Mouse (Mus musculus) limb, embryonic 14.5 days (tissue): ENCODE measurements at regions not wholly inside any gene's neighbourhood (a gene's known extent, or its start where the extent isn't known, plus 50 kb on each side); places are given as distances from the start of the nearest gene placed in this dataset.

Experiments used
- ATAC-seq: fragments of 200-750 bp; cut with Nextera tagmentation; 2 replicates; pipeline ENCODE4 v1.8.0; 2017; ENCODE audit warnings: low read depth, moderate number of reproducible peaks, moderate TSS enrichment; ENCODE audit not compliant: low FRiP score
- DNase-seq: peaks from one replicate; pipeline ENCODE4 v3.0.0-alpha.2; 2015; ENCODE audit warnings: low spot score
- H3K27ac ChIP-seq: fragments of 300-500 bp; sonication (generic); replicated peaks from 2 replicates; pipeline ENCODE4 v1.5.1; 2014; ENCODE audit warnings: low read depth, mild to moderate bottlenecking, low read length, moderate library complexity, mixed read lengths
- H3K27me3 ChIP-seq: fragments of 300-500 bp; sonication (generic); 2 replicates; pipeline ENCODE4 v1.6.1; 2014; ENCODE audit warnings: low read length, mixed read lengths; ENCODE audit not compliant: control insufficient read depth, insufficient read depth
- H3K36me3 ChIP-seq: fragments of 300-500 bp; sonication (generic); 2 replicates; pipeline ENCODE4 v1.6.1; 2014; ENCODE audit warnings: mild to moderate bottlenecking, low read length, moderate library complexity, mixed read lengths; ENCODE audit not compliant: control insufficient read depth, insufficient read depth
- H3K4me1 ChIP-seq: fragments of 300-500 bp; sonication (generic); 2 replicates; pipeline ENCODE4 v1.6.1; 2014; ENCODE audit warnings: antibody characterized with exemption, low read length, mixed read lengths; ENCODE audit not compliant: control insufficient read depth, insufficient read depth
- H3K4me2 ChIP-seq: fragments of 300-500 bp; sonication (generic); replicated peaks from 2 replicates; pipeline ENCODE4 v1.6.1; 2014; ENCODE audit warnings: low read depth, mild to moderate bottlenecking, low read length, moderate library complexity; ENCODE audit not compliant: severe bottlenecking
- H3K4me3 ChIP-seq: fragments of 300-500 bp; sonication (generic); replicated peaks from 2 replicates; pipeline ENCODE4 v1.5.1; 2014; ENCODE audit warnings: low read length
- H3K9ac ChIP-seq: fragments of 300-500 bp; sonication (generic); 2 replicates; pipeline ENCODE4 v1.6.1; 2014; ENCODE audit warnings: mild to moderate bottlenecking, low read depth, low read length, moderate library complexity; ENCODE audit not compliant: severe bottlenecking
- H3K9me3 ChIP-seq: fragments of 300-500 bp; sonication (generic); 2 replicates; pipeline ENCODE4 v1.6.1; 2016; ENCODE audit warnings: low read length; ENCODE audit not compliant: control insufficient read depth
- POLR2A ChIP-seq: fragments of 200-500 bp; IDR thresholded peaks from 2 replicates; pipeline ENCODE4 v1.8.0; 2012; ENCODE audit warnings: inconsistent platforms, mild to moderate bottlenecking, moderate library complexity, borderline replicate concordance; ENCODE audit not compliant: insufficient read depth, insufficient read length; ENCODE audit errors: extremely low read depth
- WGBS: fragments of 180-500 bp; shearing (Covaris S2); extraction: QIAGEN DNeasy Blood & Tissue Kit; methylation state at CpG from one replicate; pipeline ENCODE4 v1.1.7; 2014; 5-methylcytosine and 5-hydroxymethylcytosine counted together

DNA sequence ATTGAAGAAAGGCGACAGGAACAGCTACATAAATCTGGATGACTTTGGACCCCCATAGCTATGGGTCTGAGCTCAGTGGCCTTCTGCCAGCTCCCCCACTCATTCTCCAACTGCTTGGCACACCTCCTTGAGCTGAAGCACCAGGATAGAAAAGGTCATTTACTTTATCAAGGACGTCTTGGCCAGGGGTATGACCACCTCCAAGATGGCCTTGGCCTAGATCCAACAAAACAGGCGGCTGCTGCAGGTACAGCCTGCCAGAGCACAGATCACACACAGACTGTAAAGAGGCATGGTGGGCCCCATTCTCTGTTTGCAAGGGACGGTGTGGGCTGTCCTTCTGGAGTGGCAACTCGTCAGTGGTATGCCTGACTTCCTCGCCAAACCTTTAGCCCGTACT lies 264.2 kb downstream of the Abcc12 start:
- Histone ChIP-seq H3K4me3 (no peak overlapping the region), H3K36me3 (no peaks in the 10 kb centered on the region), H3K4me1 (no peaks in the 10 kb centered on the region), H3K27ac (no peak overlapping the region), H3K4me2 (no peak overlapping the region), H3K9me3 (no peaks in the 10 kb centered on the region), H3K9ac (no peak overlapping the region), H3K27me3 (no peaks in the 10 kb centered on the region)
- ATAC-seq, result no peak
- 83% methylated on average over 7 of the region's 7 CpGs for WGBS
- DNase-seq, result no peak
- TF ChIP-seq POLR2A, result no peak

DNA sequence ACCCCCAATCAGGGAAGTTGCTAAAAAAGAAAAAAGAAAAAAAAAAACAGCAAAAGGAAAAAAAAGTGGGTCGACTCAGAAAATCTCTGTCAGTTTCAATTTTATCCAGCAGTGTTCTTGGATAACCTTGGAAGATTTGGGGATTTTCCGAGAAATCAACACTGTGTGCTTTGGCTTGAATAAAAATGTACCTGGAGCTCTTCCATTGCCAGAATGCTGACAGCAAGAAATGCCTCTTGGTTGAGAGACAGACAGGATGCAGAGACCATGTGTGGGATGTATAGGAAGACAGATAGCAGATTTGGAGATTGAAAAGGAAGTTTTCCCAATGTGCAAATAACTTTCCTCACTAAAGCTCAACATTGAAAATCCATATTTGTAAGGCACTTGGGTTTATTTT lies 271.0 kb downstream of the Abcc12 start:
- ATAC-seq, result no peak
- no peak for TF ChIP-seq POLR2A
- 79% methylated on average over 2 of the region's 2 CpGs for WGBS

DNA sequence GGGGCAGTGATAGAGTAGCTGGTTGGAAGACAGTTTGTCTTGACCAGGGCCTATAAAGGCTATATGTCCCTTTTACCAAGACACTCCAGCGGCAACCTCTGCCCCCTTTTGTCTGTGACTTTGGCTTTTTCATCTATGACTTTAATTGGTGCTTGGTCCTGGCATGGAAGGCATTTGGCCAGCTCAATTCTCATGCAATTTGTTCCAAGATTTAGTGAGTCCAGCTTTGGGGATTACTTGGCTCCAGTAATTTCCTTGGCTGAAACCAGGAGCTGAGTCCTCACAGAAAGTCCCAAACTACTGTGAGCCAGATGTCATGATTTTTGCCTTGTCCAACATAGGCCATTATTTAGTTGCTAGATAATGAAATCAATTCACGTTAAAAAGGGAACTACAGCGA lies 273.1 kb downstream of the Abcc12 start:
- no peak for DNase-seq
- no peaks in the 10 kb centered on the region for H3K27me3 ChIP-seq
- 87% methylated on average over 3 of the region's 3 CpGs for WGBS

More for the DNA sequence above, 271.0 kb downstream of the Abcc12 start:
- no peaks in the 10 kb centered on the region for H3K27me3 ChIP-seq
- H3K4me3 ChIP-seq, result no peak overlapping the region
- no peaks in the 10 kb centered on the region for H3K4me1 ChIP-seq
- H3K9me3 ChIP-seq, result no peaks in the 10 kb centered on the region
- no peak overlapping the region for H3K9ac ChIP-seq
- H3K4me2 ChIP-seq, result no peak overlapping the region
- H3K36me3 ChIP-seq, result no peaks in the 10 kb centered on the region
- no peak for DNase-seq
- no peak overlapping the region for H3K27ac ChIP-seq

DNA sequence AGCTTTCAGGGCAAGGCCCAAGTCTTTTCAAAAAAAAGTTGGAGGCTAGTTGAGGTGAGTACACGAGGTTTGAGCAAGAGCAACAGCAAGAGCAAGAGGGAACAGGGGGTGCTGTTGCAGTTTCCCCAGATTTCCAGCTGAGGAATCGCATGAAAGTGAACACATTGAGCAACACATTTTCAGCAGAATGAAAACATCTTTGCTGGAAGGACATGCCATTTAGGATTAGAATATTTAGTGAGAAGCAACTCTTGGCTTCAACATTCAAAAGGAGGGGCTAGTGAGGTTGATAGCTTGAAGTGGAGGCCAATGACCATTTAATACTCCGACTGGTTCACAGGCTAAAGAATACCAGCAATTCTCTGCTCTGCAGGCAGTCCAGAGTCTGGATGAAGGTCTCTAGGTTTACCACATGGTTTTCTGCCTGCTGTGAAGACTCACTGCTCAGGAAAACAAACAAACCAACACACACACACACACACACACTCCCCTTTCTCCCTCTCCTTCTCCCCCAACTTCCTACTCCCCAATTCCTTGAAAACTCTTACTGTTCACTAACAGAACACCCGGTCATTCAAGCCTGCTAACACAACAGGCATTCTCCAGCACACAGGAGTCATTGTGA lies 278.5 kb downstream of the Abcc12 start:
- Histone ChIP-seq H3K9ac (no peak overlapping the region), H3K9me3 (no peaks in the 10 kb centered on the region), H3K4me1 (no peaks in the 10 kb centered on the region), H3K4me3 (no peak overlapping the region), H3K36me3 (no peaks in the 10 kb centered on the region), H3K27me3 (no peaks in the 10 kb centered on the region), H3K27ac (no peak overlapping the region), H3K4me2 (no peak overlapping the region)
- no peak for TF ChIP-seq POLR2A
- ATAC-seq (no peak), DNase-seq (no peak)
- 41% methylated on average over 4 of the region's 4 CpGs for WGBS

More for the DNA sequence above, 273.1 kb downstream of the Abcc12 start:
- Histone ChIP-seq H3K4me2 (no peak overlapping the region), H3K36me3 (no peaks in the 10 kb centered on the region), H3K9ac (no peak overlapping the region), H3K27ac (no peak overlapping the region), H3K9me3 (no peaks in the 10 kb centered on the region), H3K4me1 (no peaks in the 10 kb centered on the region), H3K4me3 (no peak overlapping the region)
- no peak for TF ChIP-seq POLR2A
- ATAC-seq, result no peak

DNA sequence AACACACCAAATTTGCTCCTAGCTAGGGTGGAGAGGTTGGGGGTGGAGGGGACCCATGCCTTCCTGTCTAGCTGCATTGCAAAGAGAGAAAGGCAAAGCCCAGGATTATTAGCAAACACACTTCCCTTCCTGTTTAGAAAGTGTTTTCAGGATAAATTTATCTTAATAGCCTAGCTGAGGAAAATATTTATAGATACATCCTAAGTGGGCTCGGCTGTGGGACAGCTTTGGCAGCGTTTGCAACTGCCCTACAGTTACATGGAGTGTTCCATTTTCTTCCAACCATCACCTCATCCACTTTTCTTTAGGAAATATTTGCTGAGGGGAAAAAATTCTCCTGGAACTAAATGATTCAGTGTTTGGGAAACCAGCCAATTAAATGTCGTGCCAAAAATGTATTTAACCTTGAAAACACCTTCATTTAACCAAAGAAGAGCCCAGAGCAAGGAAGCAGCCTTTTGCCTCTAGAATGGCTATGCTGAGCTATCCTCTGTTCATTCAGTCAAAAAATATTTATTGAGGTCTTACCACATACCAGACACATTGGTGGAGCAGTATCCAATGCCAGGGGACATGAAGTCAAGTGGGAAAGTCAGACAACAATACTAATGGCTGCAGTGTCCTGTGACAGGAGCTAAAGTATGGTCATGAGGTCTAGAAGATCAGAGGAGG lies 291.6 kb downstream of the Abcc12 start:
- no peak for TF ChIP-seq POLR2A
- Histone ChIP-seq H3K27ac (no peak overlapping the region), H3K36me3 (no peaks in the 10 kb centered on the region), H3K9ac (no peak overlapping the region), H3K4me1 (0 out of 2 replicates have a peak, but pooled peaks cover 2% of the 10 kb centered on the region), H3K27me3 (no peaks in the 10 kb centered on the region), H3K4me3 (no peak overlapping the region), H3K4me2 (no peak overlapping the region), H3K9me3 (no peaks in the 10 kb centered on the region)
- no peak for ATAC-seq
- DNase-seq, result peak; percentile 56
- WGBS, result 53% methylated on average over 3 of the region's 3 CpGs

DNA sequence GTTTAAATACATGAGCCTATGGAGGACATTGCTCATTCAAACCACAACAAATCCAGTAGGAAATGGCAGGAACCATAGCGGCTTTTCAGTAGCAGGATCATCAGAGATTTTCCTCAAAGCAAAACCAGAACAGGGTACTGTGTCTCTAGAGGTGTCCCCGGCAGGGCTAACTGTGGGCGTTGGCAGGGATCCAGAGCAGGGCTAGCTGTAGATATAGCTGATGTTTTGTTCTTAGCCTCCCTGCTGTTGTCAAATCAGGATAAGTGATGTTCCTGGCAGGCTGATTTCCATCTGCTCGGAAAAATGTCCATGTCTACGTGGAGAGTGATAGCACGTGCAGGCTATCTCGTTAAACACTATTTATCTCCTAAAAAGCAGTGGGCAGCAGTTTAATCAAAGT lies 297.6 kb downstream of the Abcc12 start:
- Histone ChIP-seq H3K27me3 (no peaks in the 10 kb centered on the region), H3K4me3 (no peak overlapping the region), H3K9me3 (no peaks in the 10 kb centered on the region), H3K9ac (no peak overlapping the region), H3K4me2 (no peak overlapping the region), H3K27ac (no peak overlapping the region), H3K36me3 (no peaks in the 10 kb centered on the region), H3K4me1 (no peaks in the 10 kb centered on the region)
- WGBS, result 72% methylated on average over 7 of the region's 7 CpGs
- no peak for ATAC-seq
- TF ChIP-seq POLR2A, result no peak
- DNase-seq, result no peak
